Comparison of ENCODE assay signal across 9 mouse cellular contexts in the genomic region with DNA sequence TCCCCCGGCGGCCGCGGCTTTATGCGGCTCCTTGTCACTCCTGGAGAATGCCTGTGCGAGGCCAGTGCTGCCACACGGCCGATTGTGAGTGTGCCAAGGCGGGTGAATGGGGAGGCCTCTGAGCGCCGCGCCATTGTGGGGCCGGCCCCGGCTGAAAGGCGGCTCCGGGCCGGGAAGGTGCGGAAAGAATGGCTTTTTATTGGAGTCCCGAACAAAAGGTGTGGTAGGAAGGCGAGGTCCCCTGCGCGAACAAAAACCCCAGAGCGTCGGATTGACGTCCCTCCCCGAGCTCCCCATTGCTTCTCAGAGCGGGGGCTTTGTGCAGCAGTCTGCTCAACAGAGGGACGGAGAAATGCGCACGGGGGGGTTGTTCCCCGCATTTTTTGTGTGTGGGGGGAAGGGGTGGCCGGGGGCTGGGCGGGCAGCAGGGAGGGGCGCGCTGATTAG. TPM values are rescaled to one million over a fixed set of nuclear protein-coding genes. Genes with fewer than 3 reads are reported as not detected.
A peak's percentile ranks its signal among the peaks of the same experiment; 100 is the strongest.
DNase-seq lines count a peak whose midpoint lies in the region; ATAC-seq lines count a peak whose summit lies in the region.
"Had no signal": no experiment of that assay in that cellular context is flagged by ENCODE, and none has a peak within 500 bp of the region (broad histone marks: within the 10 kb centered on the region; RNA-seq: fewer than 3 reads in every experiment).

No protein-coding gene starts in this region.

- intact Hi-C loops in gastrocnemius, postnatal 36 days (cut with DNase I): no loop called here

- peaks cover 58% of the 10 kb centered on the region for H3K4me1 ChIP-seq in forebrain, embryonic 12.5 days
- H3K4me1 ChIP-seq in limb, embryonic 12.5 days (replicated peaks): peaks cover 40% of the 10 kb centered on the region

- ATAC-seq in forebrain, embryonic 12.5 days (ENCODE audit: low FRiP score): peak; percentile 85
- no peak for ATAC-seq in limb, embryonic 12.5 days (ENCODE audit: insufficient number of reproducible peaks, insufficient read depth, low FRiP score, low TSS enrichment, low read depth)
- no peak for ATAC-seq in granulocyte monocyte progenitor cell, adult 5-6 weeks (replicated peaks; ENCODE audit: poor library complexity, severe bottlenecking)

- H3K9ac ChIP-seq in forebrain, embryonic 12.5 days: peak overlapping the region; percentile 58
- H3K9ac ChIP-seq in limb, embryonic 12.5 days (replicated peaks): peak overlapping the region; percentile 23; the same call in 1 of the 2 replicates

- no peaks in the 10 kb centered on the region for H3K36me3 ChIP-seq in forebrain, embryonic 12.5 days (replicated peaks)
- no peaks in the 10 kb centered on the region for H3K36me3 ChIP-seq in limb, embryonic 12.5 days

- under 1% methylated on average over 35 of the region's 35 CpGs for WGBS in forebrain, embryonic 12.5 days
- under 1% methylated on average over 35 of the region's 35 CpGs for WGBS in limb, embryonic 12.5 days

- peaks cover 90% of the 10 kb centered on the region for H3K27me3 ChIP-seq in forebrain, embryonic 12.5 days
- H3K27me3 ChIP-seq in limb, embryonic 12.5 days: peaks cover 99% of the 10 kb centered on the region

- peak overlapping the region; percentile 68 for H3K4me2 ChIP-seq in forebrain, embryonic 12.5 days
- H3K4me2 ChIP-seq in limb, embryonic 12.5 days: peak overlapping the region; percentile 53

- peak overlapping the region; percentile 90 for H3K27ac ChIP-seq in forebrain, embryonic 12.5 days
- H3K27ac ChIP-seq in limb, embryonic 12.5 days: no peak overlapping the region

- peak overlapping the region; percentile 46 for H3K4me3 ChIP-seq in forebrain, embryonic 12.5 days (replicated peaks)
- peak overlapping the region; percentile 32 for H3K4me3 ChIP-seq in limb, embryonic 12.5 days (replicated peaks)

- no peaks in the 10 kb centered on the region for H3K9me3 ChIP-seq in forebrain, embryonic 12.5 days
- H3K9me3 ChIP-seq in limb, embryonic 12.5 days: no peaks in the 10 kb centered on the region

- peak; percentile 34 for DNase-seq in adrenal gland, postnatal 10 days
- DNase-seq in adrenal gland, adult 8-10 months: no peak
- DNase-seq in 3134 (ENCODE audit: extremely low read depth, insufficient read length, low spot score): peak; percentile 74
- no peak for DNase-seq in layer of hippocampus, postnatal 14 days (ENCODE audit: low spot score in 2 of 2)
- no peak for DNase-seq in gastrocnemius, postnatal 36 days

RNA-seq across cellular contexts. Expression of gene Nkx2-3, which starts 4.3 kb away (rescaled TPM):
- total RNA-seq in adrenal gland, postnatal 10 days (2021): under 1 TPM in 1 of 2 experiments, not detected in 1; 0.12 TPM
- total RNA-seq in adrenal gland, adult 8-10 months (2022): not detected
- 6.3 and 8.3 TPM in 2 replicates for polyA plus RNA-seq in forebrain, embryonic 12.5 days (2016; fragmentation: Nextera tagmentation; extraction: Ambion mirVana)
- not detected in 2 replicates for polyA plus RNA-seq in limb, embryonic 12.5 days (2016; fragmentation: Nextera tagmentation; extraction: Ambion mirVana)
- total RNA-seq in layer of hippocampus, postnatal 14 days (2021): not detected
- not detected in 2 replicates for total RNA-seq in granulocyte monocyte progenitor cell, adult 5-6 weeks (2014; fragmentation: Nextera tagmentation)
- total RNA-seq in granulocyte monocyte progenitor cell, adult 5-6 weeks (2017): not detected in 2 replicates
- not detected for total RNA-seq in gastrocnemius, postnatal 36 days (2021)
- total RNA-seq: left cerebral cortex, postnatal 14 days had no signal

RNA-seq across cellular contexts. Expression of gene Slc25a28, which starts 58.2 kb away (rescaled TPM):
- 10 to 100 TPM; 54.9 to 59.2 TPM for total RNA-seq in adrenal gland, postnatal 10 days (2021)
- 100 to 1,000 TPM in 1 of 4 experiments, 10 to 100 TPM in 3; 78.4 to 112 (median 83.7) TPM for total RNA-seq in adrenal gland, adult 8-10 months (2022)
- polyA plus RNA-seq in forebrain, embryonic 12.5 days (2016; fragmentation: Nextera tagmentation; extraction: Ambion mirVana): 17.5 and 18.1 TPM in 2 replicates
- 16.8 and 20.4 TPM in 2 replicates for polyA plus RNA-seq in limb, embryonic 12.5 days (2016; fragmentation: Nextera tagmentation; extraction: Ambion mirVana)
- total RNA-seq in layer of hippocampus, postnatal 14 days (2021): 10 to 100 TPM; 35.8 to 39.1 TPM
- 47.1 and 50.0 TPM in 2 replicates for total RNA-seq in granulocyte monocyte progenitor cell, adult 5-6 weeks (2014; fragmentation: Nextera tagmentation)
- total RNA-seq in granulocyte monocyte progenitor cell, adult 5-6 weeks (2017): 36.0 and 36.1 TPM in 2 replicates
- 10 to 100 TPM; 20.6 to 25.2 TPM for total RNA-seq in gastrocnemius, postnatal 36 days (2021)

Comparison
In these comparisons a context has a peak if more than half of its experiments do, and no peak if none do; other contexts are left out.
1. DNase-seq: peak in adrenal gland, postnatal 10 days (single experiment) and 3134 (single experiment); none in adrenal gland, adult 8-10 months (single experiment), layer of hippocampus, postnatal 14 days (0 of 2) and gastrocnemius, postnatal 36 days (0 of 2).